Mouse (Mus musculus) left cerebral cortex, adult 2 months (tissue): ENCODE results near the gene Lrr1. TPM values are rescaled to one million over a fixed set of nuclear protein-coding genes. Genes with fewer than 3 reads are reported as not detected.
"Not testable (repeated sequence)": the region's sequence is repeated elsewhere in the genome, so short reads cannot be mapped to it uniquely, and the experiment has no call there.

Experiments
- DNase-seq, 2 experiments: peaks; one replicate each; pipeline ENCODE4 v3.0.0; 2021 to 2022; ENCODE audit warnings: low spot score in 2 of 2, mixed read lengths in 1 of 2; ENCODE audit errors: extremely low spot score in 1 of 2
- H3K27ac ChIP-seq: fragments of 200-600 bp; 2 replicates; pipeline ENCODE4 v1.8.1; 2022
- H3K4me3 ChIP-seq: fragments of 200-600 bp; 2 replicates; pipeline ENCODE4 v1.8.1; 2022
- CTCF ChIP-seq: fragments of 200-600 bp; IDR thresholded peaks from 2 replicates; pipeline ENCODE4 v1.8.1; 2022; ENCODE audit warnings: antibody characterized with exemption, mild to moderate bottlenecking, moderate library complexity
- intact Hi-C: fragments of 180-260 bp; cut with DNase I; formaldehyde crosslinking; loops from one replicate; pipeline ENCODE4 v1.15.1; 2025
- total RNA-seq, 2 experiments: library from RNA; stranded (reverse); gene quantifications; 2 replicates each; pipeline ENCODE4 v1.2.3; 2021

The Lrr1 gene
- total RNA-seq, 2 experiments from 2014 or later, result not detected

GRCm38 (mm10) chr12:69147166-69147735 is 21.4 kb upstream of the Lrr1 start:
- Histone ChIP-seq H3K4me3 (no peak overlapping the region), H3K27ac (no peak overlapping the region)
- intact Hi-C loops, result no loop called here
- no peak for TF ChIP-seq CTCF
- no peak for DNase-seq

GRCm38 (mm10) chr12:69150049-69150448 is 18.6 kb upstream of the Lrr1 start:
- Histone ChIP-seq H3K4me3 (no peak overlapping the region), H3K27ac (no peak overlapping the region)
- intact Hi-C loops, result no loop called here
- DNase-seq, result no peak
- TF ChIP-seq CTCF, result no peak

- intact Hi-C loops, result no loop called here
- TF ChIP-seq CTCF, result no peak
Measured at GRCm38 (mm10) chr12:69155923-69156322, 12.7 kb upstream of the Lrr1 start.

DNA sequence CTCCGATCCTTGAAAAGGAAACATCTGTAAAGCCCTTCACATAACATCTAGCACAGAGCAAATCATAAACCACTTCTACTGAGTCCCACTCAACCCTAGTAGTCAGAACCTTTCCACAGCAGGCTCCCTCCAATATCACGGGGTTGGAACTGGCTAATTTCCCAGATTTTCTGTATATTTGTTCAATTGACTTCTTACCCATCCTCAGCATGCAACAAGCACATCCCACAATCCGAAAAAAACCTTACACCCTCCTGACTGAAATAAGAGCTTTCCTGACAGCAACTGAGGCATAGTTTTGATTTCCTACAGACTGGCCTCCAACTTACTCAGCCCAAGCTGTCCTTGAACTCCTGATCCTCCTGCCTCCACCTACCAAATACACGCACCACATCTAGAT is 12.2 kb upstream of the Lrr1 start:
- DNase-seq, result no peak
- Histone ChIP-seq H3K4me3 (no peak overlapping the region), H3K27ac (no peak overlapping the region)
- TF ChIP-seq CTCF, result no peak
- intact Hi-C loops, result no loop called here

More at GRCm38 (mm10) chr12:69155923-69156322, 12.7 kb upstream of the Lrr1 start:
- Histone ChIP-seq H3K4me3 (no peak overlapping the region), H3K27ac (no peak overlapping the region)
- DNase-seq, result no peak

DNA sequence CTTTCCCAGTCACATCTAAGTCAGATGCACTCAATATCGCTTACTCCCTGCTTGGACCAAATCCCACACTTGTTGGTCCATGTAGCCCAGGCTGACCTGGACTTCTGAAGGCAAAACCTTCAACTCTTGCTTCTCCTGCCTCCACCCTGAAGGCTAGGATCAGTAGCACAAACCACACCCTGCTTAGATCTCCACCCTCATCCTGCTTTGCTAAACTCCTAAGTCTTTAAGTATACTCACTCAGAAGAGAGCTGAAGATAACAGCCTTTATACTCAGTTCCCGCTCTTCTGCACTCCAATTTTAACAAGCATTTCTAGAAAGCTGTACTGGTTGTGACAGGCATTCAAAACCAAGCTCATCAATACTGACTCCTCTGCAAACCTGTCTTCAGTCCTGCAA is 11.5 kb upstream of the Lrr1 start:
- TF ChIP-seq CTCF, result no peak
- no peak for DNase-seq
- intact Hi-C loops, result no loop called here
- no peak overlapping the region for H3K4me3 ChIP-seq
- no peak overlapping the region for H3K27ac ChIP-seq

DNA sequence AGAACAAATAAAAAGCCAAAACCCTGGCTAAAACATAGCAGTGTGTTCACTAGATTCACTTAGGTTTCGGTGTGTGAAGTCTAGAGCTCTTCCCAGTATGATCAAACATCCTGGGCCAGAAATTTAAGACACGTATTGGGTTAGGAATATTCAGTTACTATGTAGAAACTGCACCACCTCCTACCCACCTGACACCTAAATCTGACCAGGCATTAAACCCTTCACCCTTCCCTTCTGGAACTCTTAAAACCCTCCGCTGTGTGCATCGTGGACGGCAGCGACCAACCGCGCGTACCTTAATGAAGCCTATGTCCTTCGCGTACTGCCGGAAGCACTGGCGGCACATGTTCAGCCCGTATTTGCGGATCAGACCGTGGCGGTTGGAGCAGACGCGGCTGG is 10.2 kb upstream of the Lrr1 start:
- intact Hi-C loops, result no loop called here
- peak overlapping the region; percentile 97 for H3K4me3 ChIP-seq
- no peak for TF ChIP-seq CTCF
- peak overlapping the region; percentile 92 for H3K27ac ChIP-seq
- DNase-seq, result no peak

DNA sequence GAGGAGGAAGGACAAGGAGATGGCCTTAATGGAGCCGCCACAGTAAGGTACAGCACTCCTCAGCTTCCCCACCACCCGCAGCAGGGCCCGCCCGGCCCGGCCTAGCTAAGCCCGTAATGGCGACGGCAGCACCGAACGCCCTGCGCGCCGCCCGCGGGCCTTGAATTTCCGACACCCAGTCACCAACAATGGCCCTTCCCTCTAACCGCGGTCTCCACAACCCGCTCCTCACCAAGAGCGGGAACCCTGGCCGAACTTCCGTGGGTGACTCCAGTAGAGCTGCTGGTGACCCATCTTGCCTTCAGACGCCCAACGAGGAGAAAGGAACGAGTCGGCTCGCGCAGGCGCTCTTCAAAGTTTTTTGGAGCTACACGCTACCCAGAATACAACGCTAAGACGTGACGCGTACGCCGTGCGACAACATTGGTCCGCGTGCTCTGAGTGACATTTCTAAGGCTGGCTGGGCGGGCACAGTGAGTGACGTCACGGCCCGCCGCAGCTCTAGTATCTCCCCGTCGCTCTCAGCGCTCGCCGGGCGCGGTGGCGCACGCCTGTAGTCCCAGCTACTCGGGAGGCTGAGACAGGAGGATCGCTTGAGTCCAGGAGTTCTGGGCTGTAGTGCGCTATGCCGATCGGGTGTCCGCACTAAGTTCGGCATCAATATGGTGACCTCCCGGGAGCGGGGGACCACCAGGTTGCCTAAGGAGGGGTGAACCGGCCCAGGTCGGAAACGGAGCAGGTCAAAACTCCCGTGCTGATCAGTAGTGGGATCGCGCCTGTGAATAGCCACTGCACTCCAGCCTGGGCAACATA is 9.6 kb upstream of the Lrr1 start, which contains the start of gene Rps29:
Gene Rps29, minus strand, starts transcription at position 422 of the 813 bp plus-strand sequence.
- Histone ChIP-seq H3K4me3 (peak within 1 kb of the TSS; percentile 97), H3K27ac (peak within 1 kb of the TSS; percentile 92)
- peak; percentile 97 to 98 for DNase-seq
- intact Hi-C loops, result loop anchor here (1.0 kb wide), 1 partner anchor 38 kb away; the partner anchor contains the start of gene Gm49383

DNA sequence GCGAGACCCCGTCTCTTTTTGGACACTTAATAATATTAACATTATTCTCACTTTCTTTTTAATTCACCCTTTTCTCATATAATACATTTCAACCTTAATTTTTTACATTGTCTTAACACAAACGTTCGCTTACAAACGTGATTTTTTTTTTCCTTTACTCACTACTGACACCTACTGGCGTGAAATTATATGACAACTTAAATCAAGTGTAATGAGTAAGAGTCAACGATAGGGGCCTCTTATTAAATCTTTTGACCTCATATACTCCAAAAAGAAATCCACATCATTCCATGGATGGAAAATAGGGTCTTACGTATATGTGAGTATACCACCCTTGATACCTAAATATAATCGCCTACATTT is 9.1 kb upstream of the Lrr1 start:
- 0 out of 2 replicates have a peak overlapping the region, but pooled peaks have one; percentile 13 for H3K4me3 ChIP-seq

GRCm38 (mm10) chr12:69160677-69161076 is 7.9 kb upstream of the Lrr1 start:
- DNase-seq, H3K4me3 ChIP-seq, H3K27ac ChIP-seq, intact Hi-C loops: not testable (repeated sequence)

More for the DNA sequence above, 9.1 kb upstream of the Lrr1 start:
- DNase-seq, result no peak
- H3K27ac ChIP-seq, result no peak overlapping the region
- peak; percentile 83 for TF ChIP-seq CTCF
- intact Hi-C loops, result loop anchor here (1.0 kb wide), 1 partner anchor 38 kb away; the partner anchor contains the start of gene Gm49383

- DNase-seq, H3K27ac ChIP-seq, H3K4me3 ChIP-seq, intact Hi-C loops: not testable (repeated sequence)
Measured at GRCm38 (mm10) chr12:69163586-69163985, 5.0 kb upstream of the Lrr1 start.

DNA sequence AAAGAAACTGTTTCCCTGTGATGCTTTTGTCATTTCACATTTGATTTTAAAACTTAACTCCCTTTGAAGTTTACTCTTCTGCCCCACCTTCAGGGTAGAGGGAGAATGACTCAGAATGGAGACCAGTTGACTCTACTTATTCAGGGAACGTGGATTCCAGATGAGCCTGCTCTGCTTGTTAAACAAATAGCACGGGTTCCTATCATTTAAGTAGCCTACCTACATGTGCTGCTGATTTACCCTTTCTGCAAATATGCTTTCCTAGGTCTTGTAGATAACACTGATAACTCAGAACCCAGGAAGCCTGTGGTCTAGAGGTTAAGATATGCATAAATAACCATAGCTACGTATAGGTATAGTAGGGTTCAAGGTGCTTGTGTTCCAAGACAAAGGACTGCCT is 3.7 kb upstream of the Lrr1 start:
- Histone ChIP-seq H3K27ac (no peak overlapping the region), H3K4me3 (no peak overlapping the region)
- no peak for TF ChIP-seq CTCF
- intact Hi-C loops, result no loop called here
- no peak for DNase-seq

DNA sequence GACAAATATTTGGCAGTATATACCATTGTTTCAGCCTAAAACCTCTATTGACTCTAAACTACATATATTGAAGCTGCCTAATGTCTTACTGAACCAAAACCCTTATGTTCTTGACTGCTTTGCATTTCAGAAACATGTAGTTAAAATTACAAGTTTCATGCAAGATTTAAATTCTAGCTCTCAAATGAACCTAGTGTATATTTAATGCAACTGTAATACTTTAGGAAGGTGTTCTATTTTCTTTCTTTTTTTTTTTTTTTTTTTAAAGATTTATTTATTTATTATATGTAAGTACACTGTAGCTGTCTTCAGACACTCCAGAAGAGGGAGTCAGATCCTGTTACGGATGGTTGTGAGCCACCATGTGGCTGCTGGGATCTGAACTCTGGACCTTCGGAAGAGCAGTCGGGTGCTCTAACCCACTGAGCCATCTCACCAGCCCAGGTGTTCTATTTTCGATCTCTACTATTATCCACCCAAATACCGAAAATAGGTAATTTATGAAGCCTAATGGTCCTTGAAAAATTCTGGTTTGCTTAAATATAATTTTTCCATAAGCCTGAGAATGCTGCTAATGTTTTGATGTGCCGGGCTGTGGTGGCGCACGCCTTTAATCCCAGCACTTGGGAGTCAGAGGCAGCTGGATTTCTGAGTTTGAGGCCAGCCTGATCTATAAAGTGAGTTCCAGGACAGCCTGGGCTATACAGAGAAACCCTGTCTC is 1.6 kb upstream of the Lrr1 start:
- H3K4me3 ChIP-seq, DNase-seq, H3K27ac ChIP-seq, intact Hi-C loops: not testable (repeated sequence)
